26 mouse cellular contexts compared by ENCODE assay signal in genomic region chr11:61270406-61270805, GRCm38 (mm10).
"Had no signal": no experiment of that assay in that cellular context is flagged by ENCODE, and none has a peak within 500 bp of the region (broad histone marks: within the 10 kb centered on the region; RNA-seq: fewer than 3 reads in every experiment).

No protein-coding gene starts in this region.

- H3K9ac ChIP-seq: heart, embryonic 12.5 days; hindbrain, embryonic 12.5 days; hindbrain, embryonic 14.5 days; intestine, embryonic 15.5 days; kidney, embryonic 15.5 days; limb, embryonic 12.5 days; liver, embryonic 12.5 days; liver, embryonic 14.5 days had no signal

- H3K4me3 ChIP-seq: gastrocnemius, adult 2 months; heart, embryonic 10.5 days; heart, embryonic 12.5 days; hindbrain, embryonic 10.5 days; hindbrain, embryonic 12.5 days; intestine, embryonic 15.5 days; kidney, embryonic 15.5 days; layer of hippocampus, adult 2 months; left cerebral cortex, adult 2 months; limb, embryonic 10.5 days; limb, embryonic 12.5 days; liver, embryonic 12.5 days had no signal

- ATAC-seq: hindbrain, embryonic 16.5 days; inflammation-experienced regulatory T-cells, adult 6 months; intestine, embryonic 15.5 days; intestine, postnatal 0 days; liver, embryonic 12.5 days had no signal

- DNase-seq: gastrocnemius, adult 2 months; gastrocnemius, postnatal 10 days; gastrocnemius, postnatal 25 days; heart, adult 18-20 months; heart, postnatal 10 days; heart, postnatal 4 days; kidney, postnatal 25 days; kidney, postnatal 4 days; liver had no signal

- H3K4me1 ChIP-seq: heart, embryonic 12.5 days had no signal

- H3K27me3 ChIP-seq: heart, embryonic 12.5 days; intestine, embryonic 15.5 days; liver, embryonic 12.5 days had no signal

- H3K27ac ChIP-seq: gastrocnemius, adult 2 months; heart, embryonic 10.5 days; hindbrain, embryonic 10.5 days; hindbrain, embryonic 12.5 days; hindbrain, embryonic 14.5 days; intestine, embryonic 15.5 days; kidney, embryonic 15.5 days; kidney, postnatal 0 days; layer of hippocampus, adult 2 months; left cerebral cortex, adult 2 months; limb, embryonic 10.5 days; limb, embryonic 12.5 days; liver, embryonic 12.5 days; liver, embryonic 14.5 days had no signal

- H3K4me2 ChIP-seq: heart, embryonic 12.5 days; hindbrain, embryonic 12.5 days; hindbrain, embryonic 14.5 days; intestine, embryonic 15.5 days; kidney, embryonic 15.5 days; limb, embryonic 12.5 days; liver, embryonic 12.5 days had no signal

- H3K9me3 ChIP-seq: heart, embryonic 10.5 days; heart, embryonic 12.5 days; hindbrain, embryonic 10.5 days; hindbrain, embryonic 12.5 days; intestine, embryonic 15.5 days; kidney, embryonic 15.5 days; limb, embryonic 10.5 days; limb, embryonic 12.5 days; liver, embryonic 12.5 days had no signal

- H3K36me3 ChIP-seq: heart, embryonic 10.5 days; heart, embryonic 12.5 days; hindbrain, embryonic 10.5 days; hindbrain, embryonic 12.5 days; intestine, embryonic 15.5 days; kidney, embryonic 15.5 days; limb, embryonic 10.5 days; limb, embryonic 12.5 days; liver, embryonic 12.5 days had no signal
